Mouse (Mus musculus): ENCODE data around the gene Zfp213. TPM values are rescaled to one million over a fixed set of nuclear protein-coding genes. Genes with fewer than 3 reads are reported as not detected.
"Not testable (repeated sequence)": the region's sequence is repeated elsewhere in the genome, so short reads cannot be mapped to it uniquely, and the experiment has no call there.

Zfp213 gene
- total and polyA plus RNA-seq, 3 experiments: 3.0 to 3.8 TPM; not detected in 1

DNA sequence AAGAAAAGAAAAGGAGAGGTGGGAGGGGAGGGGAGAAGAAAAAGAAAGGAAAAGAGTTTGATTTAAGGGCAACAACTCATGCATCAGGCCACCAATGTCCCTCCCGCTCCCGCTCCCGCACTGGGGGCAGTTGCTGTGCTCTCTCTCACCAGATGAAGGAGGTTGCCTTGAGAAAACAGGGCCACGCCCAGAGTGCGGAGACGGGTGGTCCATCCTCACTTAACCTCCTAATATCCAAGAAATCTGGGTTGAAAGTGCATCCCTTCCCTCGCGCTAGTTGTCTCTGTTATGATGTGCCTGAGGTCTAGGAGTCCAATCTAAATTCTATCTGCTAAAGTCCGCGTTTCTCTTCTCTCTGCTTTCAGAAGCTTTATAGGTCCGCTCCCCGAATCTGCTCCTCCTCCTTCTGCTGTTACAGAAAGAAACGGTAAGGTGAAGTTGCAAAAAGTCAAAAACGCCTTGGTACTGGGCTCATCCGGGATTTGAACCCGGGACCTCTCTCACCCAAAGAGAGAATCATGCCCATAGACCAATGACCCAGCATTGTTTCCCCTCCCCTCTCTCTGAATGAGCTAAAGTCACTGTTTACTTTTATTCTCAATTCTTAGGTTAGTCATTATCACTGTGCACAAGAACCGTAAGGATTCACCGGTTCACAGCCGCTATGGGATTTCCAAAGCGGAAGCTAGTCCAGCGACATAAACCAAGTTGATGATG lies 25.6 kb downstream of the Zfp213 start:
- no peaks in the 10 kb centered on the region for H3K27me3 ChIP-seq (ENCODE audit: control insufficient read depth in 1 of 2, insufficient read depth in 2 of 2, low read length in 2 of 2)
- DNase-seq (ENCODE audit: low read depth, low spot score): peak; percentile 95

GRCm38 (mm10) chr17:23537554-23538255 lies 26.3 kb downstream of the Zfp213 start:
- Histone ChIP-seq H3K27ac (ENCODE audit: control insufficient read depth, low read depth, low read length) (no peak overlapping the region), H3K4me3 (ENCODE audit: control insufficient read depth in 1 of 2, insufficient read depth in 1 of 2, low read depth in 2 of 2, low read length in 2 of 2) (peak overlapping the region; percentile 52 to 83), H3K9ac (ENCODE audit: control insufficient read depth, low read depth, low read length, poor library complexity, severe bottlenecking) (peak overlapping the region; percentile 61), H3K79me2 (ENCODE audit: control insufficient read depth, insufficient read depth, low read length, poor library complexity) (no peaks in the 10 kb centered on the region; the same call in 1 of the 2 replicates), H3K9me3 (replicated peaks; ENCODE audit: insufficient read depth, low read length) (no peaks in the 10 kb centered on the region), H3K27me3 (ENCODE audit: control insufficient read depth in 1 of 2, insufficient read depth in 2 of 2, low read length in 2 of 2) (no peaks in the 10 kb centered on the region), H3K36me3 (ENCODE audit: control insufficient read depth in 1 of 2, insufficient read depth in 2 of 2, low read length in 2 of 2) (peaks cover 0 to 11% of the 10 kb centered on the region in 2 experiments; a peak in 2 of 4 replicates), H3K4me1 (ENCODE audit: control insufficient read depth in 1 of 2, insufficient read depth in 2 of 2, low read length in 2 of 2) (peaks cover 0 to 11% of the 10 kb centered on the region in 2 experiments; a peak in 2 of 4 replicates)
- peak; percentile 86 for DNase-seq (ENCODE audit: low read depth, low spot score)
- TF ChIP-seq JUND (IDR thresholded peaks at IDR 0.05; ENCODE audit: low read depth, low read length) (no peak), CTCF (IDR thresholded peaks at IDR 0.05 in 2 of 3, conservative IDR thresholded peaks at IDR 0.05 in 1 of 3; ENCODE audit: control insufficient read depth in 1 of 3, insufficient read depth in 1 of 3, low read depth in 2 of 3, low read length in 3 of 3, poor library complexity in 1 of 3, severe bottlenecking in 1 of 3) (peak in 2 of 3 experiments; percentile 6 to 9; a peak in 1 of 6 replicates), MAX (IDR thresholded peaks at IDR 0.05; ENCODE audit: low read length) (peak; percentile 39; the same call in 1 of the 2 replicates), ZMIZ1 (IDR thresholded peaks at IDR 0.05; ENCODE audit: low read depth, low read length) (no peak), TBP (IDR thresholded peaks at IDR 0.05; ENCODE audit: low read depth, low read length) (peak; percentile 100), MAFK (IDR thresholded peaks at IDR 0.05; ENCODE audit: borderline replicate concordance, low read depth, low read length) (peak; percentile 89), GATA1 (IDR thresholded peaks at IDR 0.05; ENCODE audit: low read depth, low read length) (peak; percentile 64), SIN3A (IDR thresholded peaks at IDR 0.05; ENCODE audit: low read length) (0 out of 2 replicates have a peak, but pooled peaks have one; percentile 25)

More for the DNA sequence above, 25.6 kb downstream of the Zfp213 start:
- H3K9ac ChIP-seq (ENCODE audit: control insufficient read depth, low read depth, low read length, poor library complexity, severe bottlenecking): peak overlapping the region; percentile 61
- peak overlapping the region; percentile 24; the same call in 1 of the 2 replicates for H3K27ac ChIP-seq (ENCODE audit: control insufficient read depth, low read depth, low read length)
- peaks cover 0 to 17% of the 10 kb centered on the region in 2 experiments; a peak in 2 of 4 replicates for H3K36me3 ChIP-seq (ENCODE audit: control insufficient read depth in 1 of 2, insufficient read depth in 2 of 2, low read length in 2 of 2)
- no peaks in the 10 kb centered on the region for H3K9me3 ChIP-seq (replicated peaks; ENCODE audit: insufficient read depth, low read length)
- peak overlapping the region; percentile 52 to 83 for H3K4me3 ChIP-seq (ENCODE audit: control insufficient read depth in 1 of 2, insufficient read depth in 1 of 2, low read depth in 2 of 2, low read length in 2 of 2)
- TF ChIP-seq MAFK (IDR thresholded peaks at IDR 0.05; ENCODE audit: borderline replicate concordance, low read depth, low read length) (peak; percentile 96), TBP (IDR thresholded peaks at IDR 0.05; ENCODE audit: low read depth, low read length) (peak; percentile 99), NELFE (IDR thresholded peaks at IDR 0.05; ENCODE audit: low read depth, low read length) (no peak), ELF1 (IDR thresholded peaks at IDR 0.05; ENCODE audit: low read depth, low read length) (peak; percentile 41; the same call in 1 of the 2 replicates), TCF12 (IDR thresholded peaks at IDR 0.05; ENCODE audit: low read depth, low read length) (no peak), SIN3A (IDR thresholded peaks at IDR 0.05; ENCODE audit: low read length) (peak; percentile 77), MXI1 (IDR thresholded peaks at IDR 0.05; ENCODE audit: low read depth, low read length) (peak; percentile 21; the same call in 1 of the 2 replicates)
- H3K79me2 ChIP-seq (ENCODE audit: control insufficient read depth, insufficient read depth, low read length, poor library complexity): no peaks in the 10 kb centered on the region; the same call in 1 of the 2 replicates
- peaks cover 0 to 18% of the 10 kb centered on the region in 2 experiments; a peak in 2 of 4 replicates for H3K4me1 ChIP-seq (ENCODE audit: control insufficient read depth in 1 of 2, insufficient read depth in 2 of 2, low read length in 2 of 2)

DNA sequence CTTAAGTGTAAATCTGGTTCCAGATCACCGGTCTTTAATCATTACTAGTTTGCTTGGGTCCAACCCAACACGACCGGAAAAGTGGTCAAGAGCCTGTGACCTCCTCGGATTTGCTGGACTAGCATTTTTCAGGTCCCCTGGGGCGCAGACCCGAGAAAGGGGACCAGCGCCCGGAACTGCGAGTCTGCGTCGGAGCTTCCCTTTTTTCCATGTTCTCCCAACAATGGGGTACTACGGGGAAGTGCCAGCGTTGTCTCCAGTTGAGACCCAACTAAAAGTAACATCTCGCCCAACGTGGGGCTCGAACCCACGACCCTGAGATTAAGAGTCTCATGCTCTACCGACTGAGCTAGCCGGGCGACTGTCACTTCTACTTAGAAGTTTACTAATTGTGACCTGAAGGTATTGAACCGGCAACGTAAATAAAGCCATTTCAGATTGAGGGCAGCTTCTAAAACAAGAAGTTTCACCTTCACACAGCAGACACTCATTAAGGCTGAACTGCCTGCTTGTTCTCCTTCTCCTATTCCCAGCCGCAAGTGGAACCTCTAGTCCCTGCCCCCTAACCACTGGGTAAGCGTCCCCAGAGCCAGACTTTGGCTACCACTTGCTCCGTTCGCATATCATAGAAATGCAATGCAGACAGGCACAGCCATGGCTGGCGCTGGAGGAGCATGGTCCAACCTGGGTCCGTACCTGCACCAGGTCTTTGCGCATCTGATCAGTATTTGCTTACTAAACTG lies 28.8 kb downstream of the Zfp213 start:
- Histone ChIP-seq H3K9ac (ENCODE audit: control insufficient read depth, low read depth, low read length, poor library complexity, severe bottlenecking) (peak overlapping the region; percentile 29; the same call in 1 of the 2 replicates), H3K36me3 (ENCODE audit: control insufficient read depth in 1 of 2, insufficient read depth in 2 of 2, low read length in 2 of 2) (peaks cover 0 to 11% of the 10 kb centered on the region in 2 experiments; a peak in 2 of 4 replicates), H3K4me3 (ENCODE audit: control insufficient read depth in 1 of 2, insufficient read depth in 1 of 2, low read depth in 2 of 2, low read length in 2 of 2) (peak overlapping the region; percentile 2 to 54)
- H3K9me3 ChIP-seq (replicated peaks; ENCODE audit: insufficient read depth, low read length); H3K27ac ChIP-seq (ENCODE audit: control insufficient read depth, low read depth, low read length); H3K79me2 ChIP-seq (ENCODE audit: control insufficient read depth, insufficient read depth, low read length, poor library complexity); H3K27me3 ChIP-seq (ENCODE audit: control insufficient read depth in 1 of 2, insufficient read depth in 2 of 2, low read length in 2 of 2); H3K4me1 ChIP-seq (ENCODE audit: control insufficient read depth in 1 of 2, insufficient read depth in 2 of 2, low read length in 2 of 2): not testable (repeated sequence)
- peak; percentile 81 for DNase-seq (ENCODE audit: low read depth, low spot score)

All from MEL (cell line).